Mouse (Mus musculus): ENCODE data around the gene Lkaaear1.

The Lkaaear1 gene

DNA sequence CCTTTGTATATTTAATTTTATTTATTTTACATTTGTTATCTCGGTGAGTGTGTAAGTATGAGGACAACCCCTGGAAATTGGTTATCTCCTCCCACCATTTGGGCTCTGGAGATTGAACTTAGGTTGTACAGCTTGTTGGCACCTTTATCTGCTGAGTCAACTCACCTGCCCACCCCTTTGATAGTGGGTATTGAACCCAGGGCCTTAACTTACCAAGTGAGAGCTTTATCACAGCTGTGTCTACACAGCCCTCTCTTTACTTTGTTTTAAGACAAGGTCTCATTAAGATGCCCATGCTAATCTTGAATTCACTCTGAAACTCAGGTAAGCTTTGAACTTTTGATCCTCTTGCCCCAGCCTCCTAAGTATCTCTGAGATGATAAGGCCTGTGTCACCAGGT, 16.3 kb downstream of the Lkaaear1 start:
- no peak for DNase-seq

DNA sequence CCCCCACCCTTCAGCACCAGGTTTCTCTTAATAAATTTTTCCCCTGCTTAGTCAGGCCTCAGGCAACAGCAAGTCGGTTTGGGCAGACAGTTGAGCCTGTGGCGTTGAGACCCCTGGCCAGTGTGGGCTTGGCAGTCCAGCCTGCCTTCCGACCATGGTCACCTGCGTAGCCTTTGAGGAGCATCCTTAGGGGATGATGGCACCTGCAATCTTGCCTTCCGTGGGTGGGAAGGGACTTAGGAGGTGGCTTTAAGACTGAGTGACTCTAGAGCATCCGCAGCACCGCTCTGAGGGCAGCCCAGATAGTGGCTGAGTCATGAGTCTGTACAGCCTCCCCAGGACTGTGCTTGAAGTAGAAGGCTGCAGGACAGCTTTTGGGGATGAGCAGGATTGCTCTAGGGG, 17.5 kb downstream of the Lkaaear1 start:
- no peak for DNase-seq

DNA sequence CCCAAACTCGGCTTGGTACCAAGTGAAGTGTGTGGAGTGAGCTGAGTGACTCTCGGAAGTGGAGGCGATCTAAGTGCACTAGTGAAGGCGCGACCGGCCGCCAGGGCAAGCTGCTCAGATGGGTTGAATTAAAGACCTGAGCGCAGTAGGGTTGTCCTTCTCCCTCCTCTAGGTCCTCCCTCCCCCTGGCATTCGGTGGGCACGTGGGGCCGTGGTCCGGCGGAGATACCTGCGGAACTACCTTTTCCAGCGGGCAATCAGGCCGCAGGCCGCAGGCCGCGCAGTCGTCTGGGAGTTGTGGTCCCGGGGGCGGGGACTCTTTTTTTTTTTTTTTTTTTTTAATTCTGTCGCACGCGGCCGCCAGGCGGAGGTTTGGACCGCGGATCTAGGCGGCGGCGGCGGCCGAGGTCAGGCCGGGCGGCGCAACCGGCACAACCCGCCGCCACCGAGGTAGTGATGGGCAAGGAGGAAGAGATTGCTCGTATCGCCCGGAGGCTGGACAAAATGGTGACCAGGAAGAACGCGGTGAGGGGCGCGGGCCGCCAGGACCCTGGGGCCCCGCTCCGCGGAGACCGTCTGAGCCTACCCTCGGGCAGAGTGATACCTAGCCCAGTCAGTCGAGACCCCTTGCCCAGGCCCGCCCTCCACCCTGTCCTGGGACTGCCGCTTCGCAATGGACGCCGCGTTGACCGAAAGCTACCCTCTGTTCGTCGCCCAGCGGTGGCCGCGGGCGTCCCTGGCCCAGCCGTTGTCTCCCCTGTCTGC, 18.1 kb downstream of the Lkaaear1 start, which contains the start of gene Tcea2:
Gene Tcea2, plus strand, starts transcription at position 360 of the 765 bp plus-strand sequence.
- peak; percentile 86 for DNase-seq

DNA sequence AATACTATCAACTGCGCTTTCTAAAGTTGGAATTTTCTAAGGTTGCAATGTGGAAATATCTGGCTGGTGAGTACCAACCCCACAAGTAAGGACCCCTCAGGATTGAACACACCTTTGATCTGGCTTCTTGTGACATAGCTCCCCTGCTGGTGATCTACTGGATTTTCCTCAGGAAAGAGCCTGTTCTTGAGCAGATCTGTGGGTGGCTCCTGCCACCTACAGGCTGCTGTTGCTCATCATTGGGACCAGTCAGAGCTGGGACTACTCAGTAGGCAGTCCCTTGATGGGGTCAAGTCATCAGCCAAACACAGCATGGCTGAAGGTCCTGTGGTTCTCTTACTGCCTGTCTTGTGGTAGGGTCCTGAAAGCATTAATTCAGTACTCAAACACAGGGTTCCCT, 19.5 kb downstream of the Lkaaear1 start:
- peak; percentile 76 for DNase-seq

DNA sequence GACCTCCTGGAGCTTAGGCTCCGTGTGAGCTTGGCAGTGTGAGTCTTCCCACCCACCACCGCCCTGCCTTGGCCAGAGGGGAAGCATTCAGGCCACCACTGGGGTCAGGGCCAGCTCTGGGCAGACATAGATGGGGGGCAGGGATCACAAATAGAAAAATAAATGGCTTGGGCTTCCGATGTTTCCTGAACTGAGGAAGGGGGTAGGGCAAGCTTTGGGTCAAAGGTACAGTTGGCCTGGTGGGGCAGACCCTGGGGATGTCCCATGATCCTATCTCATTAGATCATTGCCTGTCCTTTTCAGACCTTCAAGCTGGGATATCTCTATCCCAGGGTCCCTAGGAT, 20.5 kb downstream of the Lkaaear1 start:
- peak; percentile 7 for DNase-seq

DNA sequence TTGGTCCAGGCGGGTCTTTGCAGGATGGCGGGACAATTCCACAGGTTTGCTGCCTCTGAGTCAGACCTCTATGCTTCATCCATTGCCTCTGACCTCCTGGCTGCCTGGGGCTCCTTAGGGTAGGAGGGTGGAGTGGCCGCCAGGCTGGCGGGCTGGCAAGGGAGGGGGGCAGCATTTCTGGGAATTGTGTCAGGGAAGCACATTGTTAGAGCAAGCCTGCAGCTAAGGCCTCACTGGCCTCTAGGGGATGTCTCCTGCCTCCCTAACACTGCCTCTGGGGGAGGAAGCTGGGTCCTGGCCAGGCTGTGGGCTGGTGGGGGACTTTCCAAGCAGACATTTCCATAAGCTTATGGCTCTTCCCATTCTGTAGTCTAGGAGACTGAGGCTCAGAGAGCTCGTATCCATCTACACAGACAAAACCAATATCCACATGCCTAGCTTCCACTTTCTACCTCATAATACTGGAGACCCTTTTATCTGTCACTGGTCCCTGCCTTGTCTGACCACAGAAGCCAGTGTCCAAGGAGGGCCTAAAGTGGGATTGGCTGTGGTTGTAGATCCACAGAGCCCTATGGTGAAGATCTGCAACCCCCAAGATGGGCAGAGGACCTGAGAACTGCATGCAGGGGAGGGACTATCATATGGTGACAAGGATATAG, 21.0 kb downstream of the Lkaaear1 start:
- peak; percentile 32 for DNase-seq

DNA sequence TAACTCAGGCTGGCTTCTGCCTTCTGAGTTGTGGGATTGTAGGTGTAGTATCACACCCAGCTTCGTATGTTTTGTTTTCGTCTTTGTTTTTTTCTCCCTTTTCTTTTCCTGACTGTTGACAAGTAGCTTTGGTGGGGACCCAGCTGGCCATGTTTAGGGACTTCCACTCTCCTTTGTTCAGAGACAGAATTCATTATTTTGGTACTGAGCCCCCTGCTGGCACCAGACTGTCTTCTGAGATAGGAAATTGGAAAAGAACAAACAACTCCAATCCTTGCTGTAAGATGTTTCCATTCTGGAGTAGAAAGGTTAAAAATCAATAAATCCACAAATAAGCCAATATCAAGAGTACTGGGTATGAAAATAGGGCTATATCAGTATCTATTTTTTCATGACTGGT, 21.8 kb downstream of the Lkaaear1 start:
- no peak for DNase-seq

DNA sequence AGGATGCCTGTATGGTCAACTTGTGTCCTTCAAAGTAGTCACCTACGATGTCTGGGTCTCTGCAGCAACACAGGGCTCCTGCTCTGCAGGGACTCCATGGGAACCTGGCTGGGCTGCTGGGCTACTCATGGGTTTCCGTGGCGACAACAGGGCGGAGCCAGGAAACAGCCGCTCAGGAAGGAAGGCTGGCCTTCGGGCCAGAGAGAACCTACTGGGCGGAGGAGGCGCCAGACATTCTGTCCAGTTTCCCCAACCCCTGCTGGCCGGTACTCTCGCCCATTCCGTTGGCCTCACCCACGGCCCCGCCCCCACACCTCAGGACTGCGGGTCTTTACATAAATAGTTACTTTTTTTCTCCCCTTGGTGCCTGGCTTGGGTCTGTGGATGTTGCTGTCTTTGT, 22.8 kb downstream of the Lkaaear1 start:
- DNase-seq: peak; percentile 57

DNA sequence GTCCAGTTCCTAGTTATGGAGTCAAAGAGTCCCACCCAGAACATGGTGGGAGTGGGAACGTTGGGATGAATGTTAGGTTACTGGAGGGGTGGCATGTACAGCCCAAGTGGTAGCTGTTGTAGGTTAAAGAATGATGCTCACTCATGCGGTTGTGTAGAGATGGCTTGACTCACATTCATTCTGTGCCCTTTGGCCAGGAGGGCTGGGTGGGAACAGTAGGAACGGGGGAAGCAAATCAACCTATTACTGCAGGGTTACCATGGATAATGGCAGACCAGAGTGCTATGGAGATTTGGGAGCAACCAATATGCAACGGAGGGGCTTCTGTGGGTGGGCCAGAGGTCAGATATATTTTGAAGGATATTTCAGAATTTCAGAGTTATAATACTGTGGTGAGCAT, 23.3 kb downstream of the Lkaaear1 start:
- DNase-seq: no peak

DNA sequence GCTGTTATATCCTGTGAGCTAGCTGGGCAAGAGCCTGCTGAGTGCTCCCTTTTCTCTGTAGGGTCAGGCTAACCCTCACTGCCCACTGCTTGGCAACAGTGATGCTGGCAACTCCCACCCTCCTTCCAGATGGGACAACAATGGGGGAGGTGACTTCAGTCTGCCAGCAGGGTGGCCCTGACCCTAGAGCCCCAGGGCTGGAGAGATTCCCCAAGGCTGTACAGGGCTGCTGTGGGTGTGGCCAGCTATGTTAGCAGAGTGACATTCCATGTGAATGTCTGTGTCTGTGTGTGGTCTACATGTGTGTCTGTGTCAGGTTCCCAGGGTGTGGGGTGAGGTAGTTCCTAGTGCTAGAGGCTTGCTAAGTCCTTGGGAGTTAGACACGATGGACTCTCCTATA, 24.7 kb downstream of the Lkaaear1 start:
- no peak for DNase-seq

DNA sequence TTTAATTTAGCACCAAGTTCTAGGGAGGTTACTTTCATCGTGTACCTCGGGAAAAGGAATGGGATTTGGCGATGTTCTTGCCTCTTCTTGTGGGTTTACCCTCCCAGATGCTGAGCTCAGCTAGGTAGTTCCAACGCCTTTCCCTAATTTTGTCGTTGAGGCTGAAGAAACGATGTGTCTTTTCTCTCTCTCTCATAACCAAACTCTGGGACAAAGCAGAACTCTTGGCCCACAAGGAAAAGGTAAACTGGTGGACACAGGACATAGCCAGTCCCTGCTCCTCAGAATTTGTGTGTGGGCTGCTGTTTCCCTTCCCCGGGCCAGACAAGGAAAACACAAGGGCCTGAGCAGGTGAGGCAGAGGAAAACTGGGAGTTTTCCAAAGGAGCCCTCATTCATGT, 26.3 kb downstream of the Lkaaear1 start:
- DNase-seq: no peak

DNA sequence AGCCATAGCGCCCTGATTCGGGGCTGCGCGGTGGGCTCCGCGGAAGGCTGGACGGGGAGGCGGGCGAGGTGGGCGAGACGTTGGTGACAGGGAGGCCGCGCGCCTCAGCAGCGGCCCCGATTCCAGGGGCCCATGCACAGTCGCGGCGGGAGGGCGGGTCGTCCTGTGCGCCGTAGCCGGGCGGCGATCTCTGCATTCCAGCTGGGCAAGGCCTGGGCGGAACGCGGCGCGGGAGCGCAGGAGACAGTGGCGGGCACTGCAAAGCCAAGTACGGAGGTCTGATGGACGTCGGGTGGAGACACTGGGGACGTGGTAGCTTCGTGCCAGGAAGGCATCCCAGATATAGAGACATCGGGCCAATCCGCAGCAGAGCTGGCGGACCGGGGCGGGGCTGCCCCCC, 26.9 kb downstream of the Lkaaear1 start, which contains the start of gene Sox18:
Gene Sox18, minus strand, starts transcription at position 315 of the 400 bp plus-strand sequence.
- no peak for DNase-seq

DNA sequence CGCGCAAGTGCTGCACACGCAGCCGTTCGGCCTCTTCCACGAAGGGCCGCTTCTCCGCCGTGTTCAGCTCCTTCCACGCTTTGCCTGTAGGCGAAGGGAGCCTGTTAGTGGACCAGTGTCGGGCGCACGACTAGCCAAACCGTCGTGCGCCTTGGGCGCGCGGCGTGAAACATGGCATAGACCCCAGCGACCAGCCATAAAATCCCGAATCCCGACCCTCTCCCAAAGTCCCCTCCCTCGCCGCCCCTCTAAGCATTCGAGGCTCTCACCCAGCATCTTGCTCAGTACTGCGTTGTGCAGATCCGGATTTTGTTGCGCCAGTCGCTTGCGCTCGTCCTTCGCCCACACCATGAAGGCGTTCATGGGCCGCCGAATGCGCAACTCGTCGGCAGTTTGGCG, 27.3 kb downstream of the Lkaaear1 start:
- no peak for DNase-seq

DNA sequence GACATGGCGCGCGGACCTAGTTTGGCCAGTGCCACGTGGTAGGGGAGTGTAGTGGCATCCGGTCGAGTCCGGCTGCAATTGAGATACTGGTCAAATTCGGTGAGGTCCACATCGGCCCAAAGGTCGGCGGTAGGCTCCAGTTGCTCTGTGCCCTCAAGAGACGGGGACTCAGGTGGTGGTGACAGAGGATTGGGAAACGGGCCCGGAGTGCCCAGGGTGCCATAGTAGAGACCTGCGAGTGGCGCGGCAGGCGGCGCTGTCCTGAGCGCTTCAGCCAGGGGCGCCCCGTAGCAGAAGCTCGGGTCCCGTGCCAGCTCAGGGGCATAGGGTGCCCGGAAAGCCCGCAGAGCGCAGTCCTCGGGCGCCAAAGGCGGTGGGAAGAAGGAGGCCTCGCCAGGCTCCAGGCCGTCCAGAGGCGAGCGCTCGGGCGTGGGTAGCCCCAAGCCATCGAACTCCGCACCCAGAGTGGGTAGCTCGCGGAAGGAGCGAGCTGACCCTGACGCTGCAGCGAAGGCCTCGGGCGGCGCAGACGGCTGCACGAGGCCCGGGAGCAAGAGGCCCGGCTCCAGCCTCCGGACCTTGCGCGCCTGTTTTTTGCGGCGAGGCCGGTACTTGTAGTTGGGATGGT, 27.8 kb downstream of the Lkaaear1 start:
- DNase-seq: no peak

DNA sequence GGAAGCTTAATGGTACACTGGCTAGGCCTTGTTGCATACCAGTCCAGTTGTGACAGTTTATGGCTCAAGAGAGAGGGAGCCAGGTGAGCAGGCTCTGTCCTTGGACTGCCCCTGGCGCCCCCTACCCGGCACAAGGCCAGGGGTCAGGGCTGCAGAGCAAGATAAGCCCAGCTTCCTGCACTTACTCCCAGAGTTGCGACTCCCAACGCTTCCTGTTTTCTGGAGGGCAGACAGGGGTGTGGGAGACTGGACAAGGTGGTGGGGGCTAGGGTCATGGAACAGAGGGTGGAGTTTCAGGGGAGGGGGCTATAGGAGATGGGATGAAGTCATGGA, 35.0 kb downstream of the Lkaaear1 start:
- no peak for DNase-seq

DNA sequence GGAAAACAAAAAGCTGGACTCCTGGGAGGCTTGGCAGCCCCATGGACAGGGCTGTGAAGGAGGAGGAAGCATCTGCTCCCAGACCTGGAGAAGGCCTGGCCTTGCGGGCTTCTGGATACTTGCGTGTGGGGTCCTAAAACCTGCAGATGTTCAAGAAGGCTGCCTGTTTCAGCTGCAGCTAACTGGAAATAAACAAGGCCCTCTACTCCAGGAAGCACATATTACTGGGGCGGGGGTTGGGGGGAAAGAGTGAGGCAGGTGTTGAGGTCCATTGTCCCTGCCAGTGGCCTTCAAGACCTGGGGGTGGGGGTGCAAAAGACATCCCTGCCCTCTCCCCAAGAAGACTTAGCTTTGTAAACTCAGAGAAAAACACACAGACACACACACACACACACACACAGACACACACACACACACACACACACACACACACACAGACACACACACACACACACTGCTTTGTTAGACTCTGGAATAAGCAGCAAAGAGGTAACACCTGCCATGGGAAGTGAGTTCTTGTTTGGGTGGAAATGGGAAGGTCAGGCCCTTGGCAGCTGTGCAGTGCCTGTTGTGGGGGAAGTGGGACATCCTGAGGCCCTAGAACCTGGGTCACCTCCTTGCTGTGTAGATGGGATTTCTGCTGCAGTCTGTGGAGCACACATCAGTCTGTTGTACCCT, 35.5 kb downstream of the Lkaaear1 start:
- DNase-seq: no peak

DNA sequence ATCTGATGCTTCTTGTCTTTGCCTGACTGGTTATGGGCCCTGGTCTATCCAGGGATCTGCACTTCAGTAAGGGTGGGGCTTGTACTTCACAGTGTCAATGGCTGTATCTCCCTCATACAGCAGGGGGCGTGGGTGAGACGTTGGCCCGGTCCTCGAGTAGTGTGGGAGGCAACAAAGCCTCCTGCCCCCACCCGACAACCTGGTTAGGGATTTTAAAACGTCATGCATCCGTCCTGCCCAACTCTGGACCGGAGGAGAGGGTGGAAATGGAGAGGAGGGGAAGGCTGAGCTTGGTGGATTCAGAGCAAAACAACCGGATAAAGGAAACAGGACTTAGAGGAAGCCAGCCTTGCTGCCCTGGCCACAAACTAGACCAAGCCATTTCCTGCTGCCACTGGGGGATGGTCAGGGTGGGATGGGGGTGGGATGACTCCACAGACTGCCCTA, 38.6 kb downstream of the Lkaaear1 start:
- peak; percentile 73 for DNase-seq

DNA sequence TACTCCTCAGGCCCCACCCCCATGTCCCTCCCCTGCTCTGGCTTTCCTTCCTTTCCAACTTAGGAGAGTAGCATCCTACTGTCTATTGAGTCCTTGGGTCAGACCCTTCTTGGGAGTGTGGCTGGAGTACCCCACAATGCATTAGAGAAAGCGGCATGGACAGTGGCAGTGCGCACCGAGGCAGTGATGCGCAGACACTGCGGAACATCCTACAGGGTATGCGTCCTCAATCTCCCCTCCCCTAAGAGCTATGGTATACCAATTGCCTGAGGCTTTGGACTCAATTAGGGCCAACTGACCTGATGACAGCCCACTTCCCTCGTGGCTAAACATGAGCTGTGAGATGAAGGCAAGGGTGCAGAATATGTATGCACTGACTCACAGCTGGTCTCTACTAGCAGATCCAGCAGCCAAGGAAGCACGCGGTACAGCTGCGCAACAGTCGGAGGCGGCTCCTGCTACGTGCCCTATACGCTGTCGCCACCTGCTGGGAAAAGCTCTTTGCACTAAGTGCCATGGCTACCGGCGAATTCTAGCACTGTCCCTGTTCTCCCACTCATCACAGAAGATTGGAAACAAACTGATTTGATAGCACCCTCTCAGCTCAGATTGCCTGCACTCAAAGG, 39.2 kb downstream of the Lkaaear1 start:
- no peak for DNase-seq

DNA sequence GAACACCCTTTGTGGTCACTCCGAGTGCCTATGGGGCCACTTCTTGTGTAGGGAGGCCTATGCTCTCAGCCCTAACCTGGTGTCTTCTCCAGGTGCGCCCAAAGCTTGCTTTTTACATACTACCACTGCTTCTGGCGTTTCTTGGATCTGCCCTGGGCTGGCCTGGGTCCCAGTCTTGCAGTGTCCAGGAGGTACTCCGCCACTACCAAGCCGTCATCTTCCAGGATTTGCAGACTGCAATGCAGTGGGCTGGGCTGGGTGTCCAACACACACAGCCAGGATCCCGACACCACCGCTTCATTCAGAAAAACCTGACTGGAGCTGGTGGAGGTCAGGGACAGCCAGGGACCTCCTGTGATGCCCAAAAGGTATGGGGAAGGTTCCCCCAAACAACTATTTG, 39.7 kb downstream of the Lkaaear1 start:
- DNase-seq: no peak

DNA sequence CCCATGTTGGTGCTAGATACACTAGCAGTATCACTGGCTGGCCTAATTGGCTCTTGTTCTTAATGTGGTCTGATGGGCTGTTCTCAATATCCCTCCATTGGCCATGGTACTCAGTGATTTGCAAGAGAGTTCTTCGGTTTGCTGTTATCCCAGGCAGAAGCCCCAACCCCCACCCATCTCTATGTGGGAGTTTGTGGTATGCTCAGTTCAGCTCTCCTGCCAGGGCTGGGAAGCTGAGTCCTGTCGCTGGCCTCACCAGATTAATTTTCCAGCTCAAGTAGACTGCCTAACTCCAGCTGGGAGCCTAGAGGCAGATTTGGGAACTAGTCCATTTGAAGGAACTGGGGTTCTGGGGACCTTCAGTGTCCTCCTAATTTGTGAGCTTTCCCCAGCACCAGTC, 40.8 kb downstream of the Lkaaear1 start:
- DNase-seq: no peak

DNA sequence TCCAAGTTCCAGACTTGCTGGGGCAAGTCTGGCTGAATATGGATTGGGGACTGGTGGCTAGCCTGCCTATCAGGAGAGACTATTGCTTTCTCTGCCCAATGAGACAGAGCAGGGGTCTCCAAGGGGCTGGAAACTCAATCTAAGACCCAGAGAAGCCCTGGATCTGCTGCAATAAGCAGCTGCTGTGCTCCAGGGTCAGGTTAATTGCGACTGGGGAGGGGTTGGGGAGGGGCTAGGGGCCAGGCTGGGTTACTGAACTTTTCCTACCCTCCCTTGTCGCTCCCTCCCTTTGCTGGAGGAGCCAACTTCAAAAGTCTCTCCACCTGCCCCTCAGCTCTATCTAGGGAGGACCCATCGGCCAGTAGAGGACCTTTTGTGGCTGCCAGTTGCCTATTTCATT, 41.5 kb downstream of the Lkaaear1 start, which contains the start of gene Gm29797:
Gene Gm29797, plus strand, starts transcription at position 301 of the 400 bp plus-strand sequence.
- no peak for DNase-seq

DNA sequence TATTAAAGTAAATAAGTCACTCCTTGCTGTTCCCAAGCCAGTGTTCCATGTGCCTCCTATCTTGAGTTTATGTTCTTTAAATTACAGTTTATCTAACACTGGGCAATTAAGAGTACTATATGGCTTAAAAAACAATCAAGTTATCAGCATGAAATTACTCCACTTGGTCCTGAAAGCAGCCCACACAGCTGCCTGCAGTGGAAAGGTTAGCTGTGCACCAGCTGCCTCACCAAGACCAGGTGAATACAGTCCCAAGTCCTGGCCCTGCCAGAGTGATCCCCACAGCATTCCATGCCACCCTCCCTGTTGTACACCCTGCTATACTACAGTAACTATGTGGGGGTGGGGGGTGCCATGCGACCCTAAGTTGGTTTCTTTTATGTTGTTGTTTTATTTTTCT, 44.7 kb downstream of the Lkaaear1 start:
- no peak for DNase-seq

DNA sequence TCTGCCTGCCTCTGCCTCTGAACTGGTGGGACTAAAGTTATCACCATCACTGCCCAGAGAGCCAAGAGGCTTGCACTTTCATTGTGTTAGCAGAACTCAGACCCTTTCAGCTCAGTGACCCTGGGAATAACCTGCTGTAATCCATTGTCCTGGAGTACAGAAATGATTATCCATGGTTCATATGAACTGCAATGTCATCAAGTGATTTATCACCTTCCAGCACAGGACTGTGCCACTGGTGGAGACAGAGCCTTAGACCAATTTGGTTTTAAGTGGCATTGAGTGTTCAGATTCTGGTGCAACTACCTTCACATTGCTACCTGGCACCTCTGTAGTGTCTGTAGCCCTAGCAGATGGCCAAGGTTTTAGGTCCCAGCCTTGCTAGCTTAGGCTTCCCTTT, 45.2 kb downstream of the Lkaaear1 start:
- DNase-seq: no peak
